Mouse (Mus musculus) ES-E14 (cell line): Measurements from ENCODE around the gene Fbxw2. TPM values are rescaled to one million over a fixed set of nuclear protein-coding genes. Genes with fewer than 3 reads are reported as not detected.

Source experiments
- DNase-seq: peaks from one replicate; pipeline ENCODE4 v3.0.0-alpha.2; 2013; ENCODE audit warnings: low read depth, low spot score
- H3K27ac ChIP-seq: 2 replicates; pipeline ENCODE4 v1.5.1; 2012; ENCODE audit warnings: low read depth, mild to moderate bottlenecking, low read length, moderate library complexity, mixed read lengths; ENCODE audit not compliant: poor library complexity, insufficient read depth, severe bottlenecking
- H3K36me3 ChIP-seq: 2 replicates; pipeline ENCODE4 v1.6.1; 2012; ENCODE audit warnings: mild to moderate bottlenecking, low read length, moderate library complexity, mixed read lengths; ENCODE audit not compliant: control insufficient read depth, poor library complexity, insufficient read depth, severe bottlenecking
- H3K4me1 ChIP-seq, 2 experiments: fragments of 150-350 bp in 1 of 2; sonication (generic) in 1 of 2; 2 replicates each; pipeline ENCODE4 v1.6.1; 2012; ENCODE audit warnings: low read length in 2 of 2, mild to moderate bottlenecking in 1 of 2, mixed read lengths in 1 of 2; ENCODE audit not compliant: control insufficient read depth in 2 of 2, insufficient read depth in 2 of 2, poor library complexity in 1 of 2
- H3K4me3 ChIP-seq, 2 experiments: fragments of 150-350 bp in 1 of 2; sonication (generic) in 1 of 2; 2 replicates each; pipeline ENCODE4 v1.5.1; 2012; ENCODE audit warnings: low read length in 2 of 2, low read depth in 1 of 2, mild to moderate bottlenecking in 1 of 2, mixed read lengths in 1 of 2; ENCODE audit not compliant: insufficient read depth in 1 of 2, poor library complexity in 1 of 2, severe bottlenecking in 1 of 2
- H3K9ac ChIP-seq: 2 replicates; pipeline ENCODE4 v1.6.1; 2012; ENCODE audit warnings: low read depth, mild to moderate bottlenecking, low read length, mixed read lengths; ENCODE audit not compliant: poor library complexity, insufficient read depth, severe bottlenecking
- H3K9me3 ChIP-seq: fragments of 150-350 bp; sonication (generic); 2 replicates; pipeline ENCODE4 v1.6.1; 2012; ENCODE audit warnings: low read depth, mild to moderate bottlenecking, low read length; ENCODE audit not compliant: control insufficient read depth, insufficient read depth
- CHD2 ChIP-seq: IDR thresholded peaks from 2 replicates; pipeline ENCODE4 v1.6.1; 2014; ENCODE audit warnings: mild to moderate bottlenecking, low read depth, low read length, inconsistent platforms
- HCFC1 ChIP-seq: IDR thresholded peaks from 2 replicates; pipeline ENCODE4 v1.6.1; 2012; ENCODE audit warnings: low read length, inconsistent platforms, borderline replicate concordance; ENCODE audit not compliant: insufficient read depth
- MAFK ChIP-seq: IDR thresholded peaks from 2 replicates; pipeline ENCODE4 v1.6.1; 2014; ENCODE audit warnings: mild to moderate bottlenecking, low read depth, low read length, inconsistent platforms; ENCODE audit not compliant: insufficient read depth
- ZC3H11A ChIP-seq: IDR thresholded peaks from 2 replicates; pipeline ENCODE4 v1.6.1; 2012; ENCODE audit warnings: low read depth, mild to moderate bottlenecking, inconsistent platforms, low read length, borderline replicate concordance
- ZNF384 ChIP-seq: IDR thresholded peaks from 2 replicates; pipeline ENCODE4 v1.6.1; 2012; ENCODE audit warnings: low read depth, low read length, inconsistent platforms
- in situ Hi-C, 2 experiments: fragments of 600-800 bp; cut with MboI; formaldehyde crosslinking; loops; one replicate each; pipeline ENCODE4 v1.15.1; 2025; ENCODE audit warnings: low sequenced_read_pairs in 2 of 2, inconsistent platforms in 1 of 2; ENCODE audit not compliant: unreplicated experiment in 2 of 2
- total RNA-seq: library from RNA; depleted of rRNA; stranded (reverse); fragments of 300-350 nt; gene quantifications from 2 replicates; pipeline ENCODE4 v1.2.3, GENCODE M21; 2012; rRNA removed

Gene Fbxw2
- 50.9 and 57.2 TPM in 2 replicates for total RNA-seq

DNA sequence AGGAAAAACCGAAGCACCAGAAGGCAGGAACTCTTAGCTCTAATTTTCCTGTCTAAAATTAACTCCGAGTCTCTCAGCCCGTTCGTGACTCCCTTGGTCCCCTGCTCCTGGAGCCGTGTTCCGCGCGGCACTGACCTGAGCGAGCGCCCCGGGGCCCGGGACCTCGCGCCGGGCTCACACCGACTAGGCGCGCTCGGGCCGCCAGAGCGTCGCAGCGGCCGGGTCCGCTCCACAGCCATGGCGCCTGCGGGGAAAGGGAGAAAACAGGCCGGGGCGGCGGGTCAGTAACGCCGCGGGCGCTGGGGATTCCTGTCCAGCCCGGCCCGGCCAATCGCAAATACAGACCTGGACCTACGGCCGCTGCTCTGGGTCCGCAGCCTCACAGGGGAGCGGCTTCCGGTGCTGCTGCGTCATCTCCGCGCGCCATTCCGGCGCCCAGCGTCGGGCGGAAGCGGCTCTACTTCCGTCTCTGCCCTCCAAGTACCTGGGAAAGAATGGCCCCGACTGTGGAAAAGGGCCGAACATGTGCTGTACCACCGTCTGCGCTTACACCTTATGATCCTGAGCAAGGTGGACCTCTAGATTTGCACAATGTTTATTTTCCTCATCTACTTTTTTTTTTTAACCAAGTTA, at the start of gene Fbxw2:
Gene Fbxw2 (minus strand): TSS at position 485 of the 633 bp plus-strand sequence.
- Histone ChIP-seq H3K4me3 (peak within 1 kb of the TSS; percentile 79 to 82), H3K4me1 (peaks cover 5% of the 10 kb centered on the region in 2 experiments; a peak in 1 of 4 replicates), H3K36me3 (peaks cover 2% of the 10 kb centered on the region), H3K9ac (peak within 1 kb of the TSS; percentile 89), H3K9me3 (no peaks in the 10 kb centered on the region), H3K27ac (peak within 1 kb of the TSS; percentile 35)
- TF ChIP-seq HCFC1: peak; percentile 88
- TF ChIP-seq CHD2: no peak
- in situ Hi-C loops: loop anchor here in 1 of 2 experiments (25.0 kb wide), 1 partner anchor 286 kb away; the partner anchor contains the start of genes AI182371 and Cntrl
- DNase-seq: peak; percentile 67

DNA sequence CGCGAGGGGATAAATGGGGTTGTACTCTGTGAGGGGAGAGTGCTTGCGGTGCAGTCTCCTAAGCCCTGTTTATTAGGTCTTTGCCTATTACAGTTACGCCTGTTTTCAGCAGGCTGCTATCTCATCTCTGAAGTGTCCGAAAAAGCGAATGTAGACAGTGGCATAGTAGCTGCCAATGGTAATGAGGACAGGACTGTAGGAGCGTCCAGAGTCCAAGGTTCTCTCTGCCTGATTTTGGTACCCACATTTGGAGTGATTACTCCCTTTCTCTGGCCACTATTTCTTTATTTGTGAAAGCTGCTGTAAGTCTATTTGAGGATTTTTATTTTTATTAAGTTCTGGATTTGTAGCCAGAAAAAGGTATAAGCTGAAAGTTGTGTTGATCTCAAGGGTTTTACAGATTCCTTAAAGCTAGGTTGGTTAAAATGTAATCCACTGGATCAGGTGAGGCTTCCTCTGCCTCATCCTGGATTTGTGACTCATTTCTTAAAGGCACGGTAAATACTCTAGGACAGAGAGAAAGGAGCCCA, 48.8 kb upstream of the Fbxw2 start, which contains the start of gene Psmd5:
Gene Psmd5 (minus strand): TSS at position 153 of the 530 bp plus-strand sequence.
- Histone ChIP-seq H3K4me1 (peaks cover 2 to 4% of the 10 kb centered on the region in 2 experiments; a peak in 1 of 4 replicates), H3K9me3 (no peaks in the 10 kb centered on the region), H3K36me3 (no peaks in the 10 kb centered on the region), H3K9ac (peak within 1 kb of the TSS; percentile 64), H3K27ac (no peak within 1 kb of the TSS), H3K4me3 (peak within 1 kb of the TSS; percentile 57 to 64)
- in situ Hi-C loops: no loop called here
- TF ChIP-seq ZNF384: no peak
- TF ChIP-seq ZC3H11A: no peak
- no peak for TF ChIP-seq MAFK
- TF ChIP-seq HCFC1: no peak
- TF ChIP-seq CHD2: no peak
- no peak for DNase-seq

GRCm38 (mm10) chr2:34874271-34874670, 48.2 kb upstream of the Fbxw2 start, which contains the start of gene Cutal:
Cutal (plus strand) TSS chr2:34874396.
- no peaks in the 10 kb centered on the region for H3K36me3 ChIP-seq
- H3K4me1 ChIP-seq: peaks cover 2 to 6% of the 10 kb centered on the region in 2 experiments; a peak in 1 of 4 replicates
- H3K9ac ChIP-seq: peak within 1 kb of the TSS; percentile 64
- in situ Hi-C loops: no loop called here
- no peak within 1 kb of the TSS for H3K27ac ChIP-seq
- no peak for DNase-seq
- H3K4me3 ChIP-seq: peak within 1 kb of the TSS; percentile 57 to 64
- H3K9me3 ChIP-seq: no peaks in the 10 kb centered on the region
- TF ChIP-seq ZNF384 (no peak), HCFC1 (no peak), MAFK (no peak), CHD2 (no peak), ZC3H11A (no peak)

DNA sequence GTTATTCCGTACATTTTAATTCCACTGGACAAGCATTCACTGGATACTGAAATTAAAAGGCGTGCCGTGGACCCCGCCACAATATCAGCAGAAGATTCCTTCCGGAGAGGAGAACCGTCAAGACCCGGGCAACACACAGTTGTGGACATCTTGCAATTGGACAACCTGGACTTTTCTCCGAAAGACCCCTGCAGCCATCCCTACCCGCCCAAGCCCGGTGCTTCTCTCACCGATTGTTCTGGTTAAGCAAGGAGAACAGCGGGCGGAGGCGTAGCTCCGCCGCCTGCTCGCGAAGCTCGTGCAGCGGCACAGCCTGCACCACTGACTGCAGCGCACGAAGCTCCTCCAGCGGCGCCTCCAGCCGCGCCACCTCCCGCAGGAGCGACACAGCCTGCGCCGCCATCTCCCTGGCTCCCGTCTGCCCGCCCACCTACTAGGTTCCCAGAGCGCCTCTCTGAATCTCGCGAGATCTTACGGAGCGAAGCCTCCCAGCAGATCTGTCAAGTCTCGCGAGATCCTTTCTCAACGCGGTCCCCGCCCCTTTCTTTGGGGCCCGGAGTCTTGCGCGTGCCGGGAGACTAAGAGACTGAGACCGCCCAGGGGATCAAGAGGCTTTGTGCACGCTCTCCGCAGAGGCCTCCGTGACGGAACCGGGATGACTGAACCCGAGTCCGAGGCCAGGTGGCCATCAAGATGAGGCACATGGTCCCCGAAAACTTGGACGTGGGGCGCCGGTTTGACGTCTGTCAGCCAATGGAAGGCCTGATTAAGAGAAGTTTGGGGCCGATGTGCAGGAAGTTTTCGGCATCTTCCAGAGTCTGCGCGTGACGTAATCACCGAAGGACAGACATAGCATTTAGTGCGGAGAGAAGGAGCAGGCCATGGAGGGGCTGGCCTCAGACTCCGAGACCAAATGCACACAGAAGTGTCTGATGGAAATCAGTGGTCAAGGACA, 44.7 kb upstream of the Fbxw2 start:
- peak; percentile 71 for TF ChIP-seq HCFC1
- TF ChIP-seq MAFK: no peak
- no peak for TF ChIP-seq ZC3H11A
- no peak for TF ChIP-seq ZNF384
- peak; percentile 100 for TF ChIP-seq CHD2
- Histone ChIP-seq H3K27ac (peak overlapping the region; percentile 53; the same call in 1 of the 2 replicates), H3K4me1 (peaks cover 2 to 5% of the 10 kb centered on the region in 2 experiments; a peak in 1 of 4 replicates), H3K4me3 (peak overlapping the region; percentile 72 to 92), H3K9ac (peak overlapping the region; percentile 98), H3K36me3 (peaks cover 3% of the 10 kb centered on the region; the same call in 1 of the 2 replicates), H3K9me3 (no peaks in the 10 kb centered on the region)
- peak; percentile 99 for DNase-seq
- in situ Hi-C loops: no loop called here
